Mouse (Mus musculus): ENCODE measurements at regions not wholly inside any gene's neighbourhood (a gene's known extent, or its start where the extent isn't known, plus 50 kb on each side); places are given as distances from the start of the nearest gene placed in this dataset.
"Not testable (repeated sequence)": the region's sequence is repeated elsewhere in the genome, so short reads cannot be mapped to it uniquely, and the experiment has no call there.

DNA sequence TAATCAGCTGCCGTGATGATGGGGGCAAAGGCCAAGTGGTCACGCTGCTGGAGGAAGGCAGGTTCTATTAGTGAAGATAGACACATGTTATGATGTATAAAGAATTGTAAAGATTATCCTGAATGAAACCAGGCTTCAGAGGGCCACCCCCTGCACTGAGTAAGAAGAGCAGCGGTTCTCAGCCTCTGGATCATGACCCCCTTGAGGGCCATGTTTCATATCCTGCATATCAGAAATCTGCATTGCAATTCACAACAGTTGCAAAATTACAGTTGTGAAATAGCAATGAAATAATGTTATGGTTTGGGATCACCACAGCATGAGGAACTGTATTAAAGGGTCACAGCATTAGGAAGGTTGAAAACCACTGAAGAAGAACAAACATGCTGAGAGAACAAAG, 162.5 kb upstream of the Zranb2 start:
- DNase-seq (ENCODE audit: extremely low spot score in 1 of 2, low spot score in 1 of 2), result no peak

DNA sequence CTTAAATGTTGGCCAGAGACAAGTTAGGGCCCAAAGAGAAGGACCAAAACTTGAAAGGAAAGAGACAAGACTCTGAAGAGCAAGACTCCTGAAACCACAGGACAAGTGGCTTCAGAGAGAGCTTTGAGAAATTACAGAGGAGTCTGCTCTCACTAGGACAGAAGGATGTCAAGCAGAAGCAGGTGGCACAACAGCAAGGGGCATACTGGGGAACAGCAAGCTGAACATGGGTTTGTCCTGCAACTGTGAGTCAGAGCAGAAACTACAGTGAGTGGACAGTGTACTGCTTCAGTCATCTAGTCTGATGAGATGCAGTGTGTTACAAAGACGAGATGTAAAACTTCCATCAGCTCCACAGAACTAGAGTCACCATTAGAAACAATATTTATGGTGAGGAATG, 160.6 kb upstream of the Zranb2 start:
- DNase-seq (ENCODE audit: extremely low spot score in 1 of 2, low spot score in 1 of 2), result no peak

DNA sequence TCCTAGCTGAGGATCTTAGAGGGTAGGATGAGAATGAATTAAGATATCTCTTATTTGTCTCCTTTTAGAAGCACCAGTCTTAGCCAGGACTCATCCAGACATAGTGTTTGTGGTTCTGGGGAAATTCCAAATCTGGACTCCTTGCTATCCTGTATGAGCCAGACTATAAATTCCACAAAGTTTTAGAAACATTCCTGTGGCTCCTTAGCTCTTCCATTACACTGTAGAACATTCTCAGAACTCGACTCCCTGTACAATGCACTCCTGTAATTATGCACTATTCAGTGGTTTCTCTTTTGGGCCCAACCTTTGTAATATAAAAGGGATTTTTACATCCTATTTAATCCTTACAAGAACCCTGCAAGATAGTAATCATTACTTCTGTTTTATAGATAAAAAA, 159.8 kb upstream of the Zranb2 start:
- DNase-seq (ENCODE audit: extremely low spot score in 1 of 2, low spot score in 1 of 2), result no peak

DNA sequence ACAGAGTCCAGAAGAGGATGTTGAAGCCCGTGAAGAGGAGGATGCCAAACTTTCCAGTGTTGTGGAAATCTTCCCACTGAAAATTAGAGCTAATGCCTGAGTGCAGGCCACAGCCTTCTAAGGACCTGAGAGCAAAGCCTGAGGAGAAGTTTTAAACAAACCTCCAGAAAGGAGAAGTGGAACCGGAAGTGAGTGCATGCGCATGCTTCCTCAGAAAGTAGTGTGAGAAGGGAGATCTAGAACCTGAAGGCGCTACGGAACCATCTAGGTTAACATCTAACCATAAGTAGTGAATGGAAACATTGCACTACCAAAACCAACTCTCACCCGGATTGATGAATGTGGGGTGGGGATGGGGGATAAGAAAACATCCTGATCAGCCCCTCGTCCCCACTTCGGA, 156.4 kb upstream of the Zranb2 start:
- DNase-seq (ENCODE audit: extremely low spot score in 1 of 2, low spot score in 1 of 2), result no peak

DNA sequence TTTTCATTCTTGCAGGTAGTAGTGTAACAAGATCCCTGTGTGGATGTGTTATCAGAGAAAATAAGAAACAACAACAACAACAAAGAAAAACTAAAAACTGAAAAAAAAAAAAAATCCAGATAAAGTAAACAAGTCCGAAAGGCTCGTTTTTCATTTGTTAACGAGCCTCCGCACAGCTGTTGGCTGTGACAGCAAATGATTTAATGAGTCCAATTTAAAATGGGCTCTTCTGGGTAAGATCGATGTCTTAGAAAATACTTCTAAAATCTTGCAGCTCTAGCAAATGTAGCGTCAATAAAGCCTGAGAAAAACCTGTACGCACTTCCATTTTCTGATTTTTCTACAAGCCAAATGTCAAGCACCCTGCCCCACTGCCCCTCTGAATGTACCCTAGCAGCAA, 155.8 kb upstream of the Zranb2 start:
- DNase-seq (ENCODE audit: extremely low spot score in 1 of 2, low spot score in 1 of 2), result no peak

DNA sequence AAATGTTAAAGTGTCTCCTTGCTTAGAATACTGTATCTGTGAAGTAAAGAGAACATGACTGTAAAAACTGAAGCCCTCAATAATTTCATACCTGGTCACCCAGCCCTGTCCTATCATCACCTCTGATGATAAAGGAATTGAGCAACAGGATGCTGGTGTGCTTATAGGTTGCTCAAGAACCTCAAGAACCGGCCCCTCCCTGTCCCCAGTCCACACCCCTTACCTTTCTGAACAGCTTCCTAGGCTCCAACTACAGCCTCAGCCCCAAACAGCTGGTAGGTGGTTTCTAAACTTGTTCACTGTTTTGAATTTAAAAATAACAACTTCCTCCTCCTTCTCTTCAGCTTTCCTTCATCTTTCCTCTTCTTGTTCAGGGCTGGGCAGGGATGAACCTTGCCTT, 142.1 kb upstream of the Zranb2 start:
- no peak for DNase-seq (ENCODE audit: extremely low spot score in 1 of 2, low spot score in 1 of 2)

DNA sequence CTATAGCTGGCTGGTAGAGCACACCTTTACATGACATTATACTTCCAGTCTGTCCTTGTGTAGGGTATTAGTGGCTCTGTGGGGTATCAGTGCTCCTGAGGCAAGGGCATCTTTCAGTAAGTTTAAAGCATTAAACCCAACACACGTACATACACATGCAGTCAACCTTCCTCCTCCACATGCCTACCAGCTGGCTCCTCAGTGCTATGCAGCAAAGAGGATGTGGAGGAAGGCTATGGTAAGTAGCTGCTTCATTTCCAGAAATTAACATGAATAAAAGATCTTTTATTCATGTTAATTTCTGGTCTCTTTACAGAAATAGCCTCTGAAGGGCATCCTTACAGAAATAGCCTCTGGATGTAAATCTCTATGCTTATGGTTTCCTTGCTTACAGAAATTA, 140.1 kb upstream of the Zranb2 start:
- no peak for DNase-seq (ENCODE audit: extremely low spot score in 1 of 2, low spot score in 1 of 2)

DNA sequence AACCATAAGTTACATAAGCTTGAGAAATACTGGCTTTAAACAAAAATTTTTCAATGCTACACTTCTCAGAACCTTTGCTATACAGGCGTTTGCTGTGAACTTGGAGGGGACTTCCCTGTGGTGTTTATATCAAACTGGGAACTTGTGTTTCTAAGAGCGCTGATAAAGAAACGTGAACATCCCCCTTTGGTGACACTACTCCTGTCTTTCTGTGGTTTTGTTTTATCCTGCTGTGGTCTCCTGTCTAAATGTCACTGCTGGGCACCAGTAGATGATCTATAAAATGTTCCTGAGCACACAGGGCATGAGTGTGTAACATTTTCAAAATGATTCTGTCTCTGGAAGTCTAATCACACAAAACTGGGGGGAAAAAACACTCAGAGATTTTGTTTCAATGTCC, 134.1 kb upstream of the Zranb2 start:
- no peak for DNase-seq (ENCODE audit: extremely low spot score in 1 of 2, low spot score in 1 of 2)

DNA sequence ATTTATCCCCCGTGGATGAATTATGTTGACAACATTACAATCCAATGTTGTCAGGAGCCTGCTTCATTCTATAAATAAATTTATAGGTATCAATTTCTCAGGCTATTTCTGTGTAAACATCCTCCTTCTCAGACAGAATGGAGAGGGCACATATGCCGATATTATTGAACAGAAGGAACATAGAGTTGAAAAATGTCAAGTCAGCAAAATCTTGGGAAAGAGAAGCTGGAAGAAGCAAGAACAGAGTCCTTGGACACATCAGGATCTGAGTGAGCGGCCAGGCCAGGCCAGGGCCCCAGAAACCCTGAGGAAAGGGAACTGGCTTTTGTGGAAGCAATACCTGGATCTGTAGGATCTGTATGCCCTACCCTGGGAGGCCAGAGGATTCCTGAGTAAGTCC, 129.9 kb upstream of the Zranb2 start:
- no peak for DNase-seq (ENCODE audit: extremely low spot score in 1 of 2, low spot score in 1 of 2)

DNA sequence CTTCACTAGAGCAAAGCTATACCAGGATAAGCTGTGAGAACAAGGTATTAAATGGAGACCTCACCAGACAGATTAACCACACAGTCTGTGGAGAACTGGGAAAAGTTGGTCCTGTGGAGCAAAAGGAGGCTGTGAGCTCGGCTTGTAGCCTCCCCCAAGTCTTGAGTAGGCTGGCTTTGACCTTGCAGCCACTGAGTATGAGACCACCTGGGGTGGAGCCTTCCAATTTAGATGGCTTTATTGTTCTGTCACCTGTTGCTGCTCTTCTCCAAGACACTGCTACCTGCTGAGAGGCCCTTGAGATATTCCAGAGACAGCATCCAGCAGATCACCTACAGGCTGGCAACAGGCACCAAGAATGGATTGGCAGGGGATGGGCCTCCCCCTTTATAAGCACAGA, 110.5 kb upstream of the Zranb2 start:
- not testable (repeated sequence) for DNase-seq (ENCODE audit: extremely low spot score in 1 of 2, low spot score in 1 of 2)

DNA sequence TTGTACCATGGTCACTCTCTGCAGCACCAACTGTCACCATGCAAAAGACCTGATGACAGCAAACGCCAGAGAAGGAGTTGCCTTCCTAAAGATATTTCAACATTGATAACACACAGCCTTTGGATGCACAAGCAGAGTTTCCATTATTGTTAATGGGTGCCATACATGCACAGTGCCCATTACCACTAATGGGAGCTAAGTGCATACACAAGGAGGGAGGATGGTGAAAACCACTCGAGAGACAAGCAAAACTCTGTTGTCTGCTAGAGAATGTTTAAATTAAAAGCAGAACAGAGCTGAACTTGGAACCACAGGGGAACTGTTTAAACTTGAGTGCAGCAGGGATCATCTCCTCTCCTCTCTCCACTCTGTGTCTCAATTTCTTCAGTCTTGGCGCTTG, 107.2 kb upstream of the Zranb2 start:
- DNase-seq (ENCODE audit: extremely low spot score in 1 of 2, low spot score in 1 of 2), result no peak

DNA sequence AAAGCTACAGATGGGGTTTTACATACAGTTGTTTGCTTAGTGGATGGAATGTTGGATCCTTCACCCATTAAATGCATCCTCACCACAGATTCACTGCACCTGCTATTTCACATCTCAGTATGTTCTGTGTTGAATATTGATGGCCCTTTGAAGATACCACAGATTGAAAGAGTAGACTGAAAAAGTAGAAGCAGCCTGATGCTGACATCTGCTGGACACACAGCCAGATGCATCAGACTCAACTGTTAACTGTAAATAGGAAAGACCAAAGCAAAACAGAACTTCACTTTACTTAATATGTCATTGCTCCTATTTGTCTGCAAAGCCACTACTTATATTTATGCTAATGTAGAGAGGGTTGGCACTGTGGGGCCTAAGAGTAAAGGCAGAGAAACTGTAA, 84.2 kb upstream of the Zranb2 start:
- peak; percentile 23 to 77 for DNase-seq (ENCODE audit: extremely low spot score in 1 of 2, low spot score in 1 of 2)

DNA sequence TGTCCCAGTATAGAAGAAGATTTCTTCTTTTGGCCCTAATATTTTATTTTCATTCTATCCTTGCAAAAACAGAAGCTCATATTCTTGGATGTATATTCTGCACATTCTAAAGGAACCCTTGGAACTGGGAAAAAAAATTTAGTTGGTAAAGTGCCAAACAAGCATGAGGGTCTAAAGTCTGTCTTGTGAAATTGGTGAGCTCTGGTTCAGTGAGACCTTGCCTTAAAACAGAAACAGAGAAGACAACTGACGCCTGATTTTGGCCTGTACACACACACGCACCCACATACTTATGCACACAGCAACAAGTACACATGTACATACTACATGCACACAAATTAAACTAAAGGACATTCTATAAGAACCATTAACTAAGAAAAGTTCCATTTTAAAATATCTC, 62.4 kb upstream of the Zranb2 start:
- no peak for DNase-seq (ENCODE audit: extremely low spot score in 1 of 2, low spot score in 1 of 2)

DNA sequence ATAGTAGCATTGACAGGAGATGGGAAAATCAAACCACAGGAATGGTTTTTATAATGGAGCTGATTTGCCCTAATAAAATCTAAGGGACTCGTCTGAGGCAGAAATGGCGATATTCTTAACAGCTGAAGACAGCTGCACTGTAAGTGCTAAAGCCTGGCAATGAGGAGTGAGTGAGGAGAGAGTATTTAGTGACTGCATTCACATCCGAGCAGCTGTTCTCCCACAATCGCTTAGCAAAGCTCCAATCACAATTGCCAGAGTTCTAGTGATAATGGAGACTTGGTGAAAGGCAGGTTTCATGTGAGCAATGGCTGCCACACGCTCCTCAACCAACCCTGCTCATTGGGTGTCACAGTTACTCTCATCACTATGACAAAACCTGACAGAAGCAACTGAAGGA, 61.3 kb upstream of the Zranb2 start:
- no peak for DNase-seq (ENCODE audit: extremely low spot score in 1 of 2, low spot score in 1 of 2)

DNA sequence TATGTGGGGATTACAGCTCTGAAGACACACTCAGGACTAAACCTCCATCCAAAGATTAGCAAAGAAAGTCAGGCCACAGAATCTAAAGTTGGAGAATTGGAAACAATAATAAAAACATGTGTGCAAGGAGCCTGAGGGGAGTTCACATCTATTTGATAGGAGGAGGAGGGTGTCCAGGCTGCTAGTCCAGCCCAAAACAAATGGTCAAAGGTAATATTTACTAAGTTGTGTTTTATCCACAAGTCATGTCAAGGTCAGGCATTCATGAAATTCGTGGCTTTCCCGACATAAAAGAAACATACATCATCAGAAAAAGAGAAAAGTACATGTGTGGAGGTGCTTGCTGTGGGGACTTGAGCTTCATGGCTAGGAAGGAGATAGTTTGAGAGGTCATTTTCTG, 56.2 kb upstream of the Zranb2 start:
- DNase-seq (ENCODE audit: extremely low spot score in 1 of 2, low spot score in 1 of 2), result no peak

Measured in frontal cortex, adult 2 months (tissue).